Mouse (Mus musculus) forebrain, embryonic 14.5 days (tissue): ENCODE results near the gene Mad1l1. TPM values are rescaled to one million over a fixed set of nuclear protein-coding genes. Genes with fewer than 3 reads are reported as not detected.
A peak's percentile ranks its signal among the peaks of the same experiment; 100 is the strongest.

ENCODE experiments used
- ATAC-seq: fragments of 200-750 bp; cut with Nextera tagmentation; 2 replicates; pipeline ENCODE4 v1.8.0; 2017; ENCODE audit warnings: mild to moderate bottlenecking, moderate library complexity
- DNase-seq: peaks from one replicate; pipeline ENCODE4 v3.0.0-alpha.2; 2015; ENCODE audit warnings: low spot score
- H3K27ac ChIP-seq: fragments of 300-500 bp; sonication (generic); 2 replicates; pipeline ENCODE4 v1.5.1; 2014; ENCODE audit warnings: low read depth, mild to moderate bottlenecking, control low read depth, low read length, moderate library complexity
- H3K27me3 ChIP-seq: fragments of 300-500 bp; sonication (generic); replicated peaks from 2 replicates; pipeline ENCODE4 v1.6.1; 2014; ENCODE audit warnings: low read length, control low read depth, mixed read lengths; ENCODE audit not compliant: control insufficient read depth, insufficient read depth
- H3K36me3 ChIP-seq: fragments of 300-500 bp; sonication (generic); 2 replicates; pipeline ENCODE4 v1.6.1; 2014; ENCODE audit warnings: low read length, control low read depth; ENCODE audit not compliant: control insufficient read depth, insufficient read depth
- H3K4me1 ChIP-seq: fragments of 300-500 bp; sonication (generic); 2 replicates; pipeline ENCODE4 v1.6.1; 2014; ENCODE audit warnings: antibody characterized with exemption, low read length, control low read depth; ENCODE audit not compliant: control insufficient read depth, insufficient read depth
- H3K4me2 ChIP-seq: fragments of 300-500 bp; sonication (generic); 2 replicates; pipeline ENCODE4 v1.6.1; 2014; ENCODE audit warnings: mild to moderate bottlenecking, control low read depth, low read length
- H3K4me3 ChIP-seq: fragments of 300-500 bp; sonication (generic); 2 replicates; pipeline ENCODE4 v1.5.1; 2014; ENCODE audit warnings: low read depth, low read length, control low read depth
- H3K9ac ChIP-seq: fragments of 300-500 bp; sonication (generic); 2 replicates; pipeline ENCODE4 v1.6.1; 2014; ENCODE audit warnings: mild to moderate bottlenecking, low read length, control low read depth, moderate library complexity
- H3K9me3 ChIP-seq: fragments of 300-500 bp; sonication (generic); replicated peaks from 2 replicates; pipeline ENCODE4 v1.6.1; 2016; ENCODE audit warnings: low read length, control low read depth, mixed read lengths; ENCODE audit not compliant: control insufficient read depth
- WGBS: fragments of 180-500 bp; shearing (Covaris S2); extraction: QIAGEN DNeasy Blood & Tissue Kit; methylation state at CpG from one replicate; pipeline ENCODE4 v1.1.7; 2014; 5-methylcytosine and 5-hydroxymethylcytosine counted together
- polyA plus RNA-seq: library from polyadenylated mRNA; unstranded; fragments of >200 nt; fragmentation: Nextera tagmentation; extraction: Ambion mirVana; gene quantifications from 2 replicates; pipeline ENCODE4 v1.2.1, GENCODE M21; 2014

The Mad1l1 gene
- polyA plus RNA-seq, 1 experiment from 2014 or later, result 29.2 TPM

- H3K36me3 ChIP-seq, result no peaks in the 10 kb centered on the region
- H3K4me2 ChIP-seq, result no peak overlapping the region
- WGBS, result 74% methylated on average over 4 of the region's 4 CpGs
- H3K9me3 ChIP-seq, result no peaks in the 10 kb centered on the region
- H3K27me3 ChIP-seq, result no peaks in the 10 kb centered on the region
- no peak overlapping the region for H3K27ac ChIP-seq
- H3K4me1 ChIP-seq, result peaks cover 25% of the 10 kb centered on the region
- no peak overlapping the region for H3K9ac ChIP-seq
- H3K4me3 ChIP-seq, result no peak overlapping the region
- no peak for DNase-seq
- ATAC-seq, result no peak
These were observed 197.5 kb downstream of the Mad1l1 start for GRCm38 (mm10) chr5:140123640-140124366.

- H3K9ac ChIP-seq, result no peak overlapping the region
- peaks cover 26% of the 10 kb centered on the region for H3K4me1 ChIP-seq
- H3K36me3 ChIP-seq, result no peaks in the 10 kb centered on the region
- ATAC-seq (no peak), DNase-seq (no peak)
- no peak overlapping the region for H3K27ac ChIP-seq
- no peaks in the 10 kb centered on the region for H3K9me3 ChIP-seq
- no peak overlapping the region for H3K4me3 ChIP-seq
- no peak overlapping the region for H3K4me2 ChIP-seq
- WGBS, result 44% methylated on average over 5 of the region's 5 CpGs
- no peaks in the 10 kb centered on the region for H3K27me3 ChIP-seq
These were observed 198.2 kb downstream of the Mad1l1 start for GRCm38 (mm10) chr5:140123194-140123593.

GRCm38 (mm10) chr5:140121966-140122365 lies 199.4 kb downstream of the Mad1l1 start:
- DNase-seq, result peak; percentile 87
- no peak overlapping the region for H3K27ac ChIP-seq
- H3K9ac ChIP-seq, result no peak overlapping the region
- H3K27me3 ChIP-seq, result no peaks in the 10 kb centered on the region
- peak; percentile 66 for ATAC-seq
- no peak overlapping the region for H3K4me2 ChIP-seq
- WGBS, result 49% methylated on average over 3 of the region's 3 CpGs
- H3K36me3 ChIP-seq, result no peaks in the 10 kb centered on the region
- H3K4me3 ChIP-seq, result no peak overlapping the region
- peaks cover 20% of the 10 kb centered on the region for H3K4me1 ChIP-seq
- no peaks in the 10 kb centered on the region for H3K9me3 ChIP-seq

GRCm38 (mm10) chr5:140118921-140119320 lies 202.4 kb downstream of the Mad1l1 start:
- Histone ChIP-seq H3K9ac (no peak overlapping the region), H3K36me3 (no peaks in the 10 kb centered on the region), H3K4me2 (no peak overlapping the region), H3K27ac (no peak overlapping the region), H3K4me3 (no peak overlapping the region), H3K9me3 (no peaks in the 10 kb centered on the region), H3K27me3 (no peaks in the 10 kb centered on the region), H3K4me1 (peaks cover 39% of the 10 kb centered on the region)
- 47% methylated on average over 3 of the region's 3 CpGs for WGBS
- ATAC-seq (no peak), DNase-seq (peak; percentile 63)

- no peaks in the 10 kb centered on the region for H3K9me3 ChIP-seq
- H3K27ac ChIP-seq, result no peak overlapping the region
- ATAC-seq, result no peak
- peaks cover 39% of the 10 kb centered on the region for H3K4me1 ChIP-seq
- no peak overlapping the region for H3K4me2 ChIP-seq
- no peak for DNase-seq
- no peak overlapping the region for H3K9ac ChIP-seq
- H3K4me3 ChIP-seq, result no peak overlapping the region
- no peaks in the 10 kb centered on the region for H3K27me3 ChIP-seq
- no peaks in the 10 kb centered on the region for H3K36me3 ChIP-seq
These were observed 203.4 kb downstream of the Mad1l1 start for GRCm38 (mm10) chr5:140117968-140118367.

GRCm38 (mm10) chr5:140115434-140116271 lies 205.7 kb downstream of the Mad1l1 start:
- H3K36me3 ChIP-seq, result no peaks in the 10 kb centered on the region; the same call in 1 of the 2 replicates
- H3K4me2 ChIP-seq, result no peak overlapping the region
- no peaks in the 10 kb centered on the region for H3K9me3 ChIP-seq
- H3K4me3 ChIP-seq, result no peak overlapping the region
- H3K27ac ChIP-seq, result peak overlapping the region; percentile 56; the same call in 1 of the 2 replicates
- H3K4me1 ChIP-seq, result peaks cover 28% of the 10 kb centered on the region
- WGBS, result 16% methylated on average over 8 of the region's 8 CpGs
- DNase-seq (peak; percentile 78), ATAC-seq (peak; percentile 71)
- no peaks in the 10 kb centered on the region for H3K27me3 ChIP-seq
- no peak overlapping the region for H3K9ac ChIP-seq

GRCm38 (mm10) chr5:140114512-140115060 lies 206.8 kb downstream of the Mad1l1 start:
- Histone ChIP-seq H3K27me3 (no peaks in the 10 kb centered on the region), H3K36me3 (no peaks in the 10 kb centered on the region; the same call in 1 of the 2 replicates), H3K9ac (no peak overlapping the region), H3K9me3 (no peaks in the 10 kb centered on the region), H3K27ac (no peak overlapping the region), H3K4me2 (no peak overlapping the region), H3K4me1 (peaks cover 28% of the 10 kb centered on the region), H3K4me3 (no peak overlapping the region)
- DNase-seq, result no peak
- ATAC-seq, result no peak
- 95% methylated on average over 3 of the region's 3 CpGs for whole genome bisulfite sequencing

GRCm38 (mm10) chr5:140113281-140113680 lies 208.1 kb downstream of the Mad1l1 start:
- Histone ChIP-seq H3K36me3 (no peaks in the 10 kb centered on the region; the same call in 1 of the 2 replicates), H3K4me1 (peaks cover 18% of the 10 kb centered on the region), H3K4me3 (no peak overlapping the region), H3K27ac (no peak overlapping the region), H3K27me3 (no peaks in the 10 kb centered on the region), H3K4me2 (no peak overlapping the region), H3K9me3 (no peaks in the 10 kb centered on the region), H3K9ac (no peak overlapping the region)
- WGBS, result 95% methylated on average over 2 of the region's 2 CpGs
- ATAC-seq (no peak), DNase-seq (no peak)
